Mouse (Mus musculus): ENCODE results near the gene Med7. TPM values are rescaled to one million over a fixed set of nuclear protein-coding genes. Genes with fewer than 3 reads are reported as not detected.

Gene Med7
- polyA plus RNA-seq, 1 experiment: 18.0 TPM

DNA sequence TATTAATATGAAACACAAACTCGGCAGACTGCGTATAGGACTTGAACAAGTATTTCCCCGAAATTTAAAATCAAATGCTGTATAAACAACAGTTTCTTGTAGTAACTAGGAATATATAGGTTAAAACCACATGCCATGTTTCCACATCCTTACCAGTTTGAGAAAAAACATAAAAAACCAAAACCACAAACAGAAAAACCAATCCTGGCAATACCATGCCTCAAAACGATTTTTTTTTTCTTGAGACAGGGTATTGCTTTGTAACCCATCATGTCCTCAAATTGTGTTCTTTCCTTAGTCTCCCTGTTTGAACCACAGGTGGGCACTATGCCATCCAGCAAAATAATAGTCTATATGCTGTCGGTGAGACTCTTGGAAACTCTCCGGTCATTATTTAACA, 9.4 kb downstream of the Med7 start:
- Histone ChIP-seq H3K4me1 (ENCODE audit: control insufficient read depth, insufficient read depth, insufficient read length, low read length) (no peaks in the 10 kb centered on the region), H3K27ac (replicated peaks; ENCODE audit: low read depth, low read length) (no peak overlapping the region), H3K4me3 (ENCODE audit: insufficient read depth, low read depth, low read length) (no peak overlapping the region)

GRCm38 (mm10) chr11:46447644-46448484, 11.1 kb downstream of the Med7 start:
- no peak overlapping the region for H3K4me3 ChIP-seq (ENCODE audit: insufficient read depth, low read depth, low read length)
- no peaks in the 10 kb centered on the region for H3K4me1 ChIP-seq (ENCODE audit: control insufficient read depth, insufficient read depth, insufficient read length, low read length)
- H3K27ac ChIP-seq (replicated peaks; ENCODE audit: low read depth, low read length): no peak overlapping the region

DNA sequence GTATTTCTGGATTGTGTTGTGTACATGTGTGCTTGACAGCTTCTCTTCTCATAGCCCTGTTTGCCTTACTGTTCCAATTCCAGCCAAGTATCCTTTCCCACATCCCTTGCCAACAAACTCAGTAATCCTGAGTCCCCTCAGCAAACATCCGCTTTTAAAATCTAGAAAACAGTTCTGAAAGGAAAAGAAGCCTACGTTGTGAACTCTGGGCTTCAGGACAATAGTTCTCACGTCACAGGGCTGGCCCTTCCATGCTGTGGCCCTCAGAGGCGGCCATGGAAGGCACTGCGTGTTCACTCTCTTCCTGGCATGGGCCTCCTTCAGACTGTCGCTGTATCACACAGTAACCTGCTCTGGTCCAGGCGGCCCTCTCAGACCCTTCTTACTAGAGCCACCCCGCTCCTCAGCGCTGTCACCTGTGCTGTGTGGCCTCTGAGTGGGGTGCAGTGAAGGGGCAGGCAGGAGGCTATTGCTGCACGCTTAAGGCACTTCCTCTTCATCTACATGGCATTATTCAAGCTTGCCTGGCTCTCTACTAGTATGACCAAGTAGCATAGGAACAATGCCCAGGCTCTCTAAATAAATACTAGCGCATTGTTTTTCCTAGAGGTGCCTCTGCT, 12.8 kb downstream of the Med7 start:
- no peaks in the 10 kb centered on the region for H3K4me1 ChIP-seq (ENCODE audit: control insufficient read depth, insufficient read depth, insufficient read length, low read length)
- no peak overlapping the region; the same call in 1 of the 2 replicates for H3K27ac ChIP-seq (replicated peaks; ENCODE audit: low read depth, low read length)
- no peak overlapping the region for H3K4me3 ChIP-seq (ENCODE audit: insufficient read depth, low read depth, low read length)

- Histone ChIP-seq H3K27ac (replicated peaks; ENCODE audit: low read depth, low read length) (no peak within 1 kb of the TSS), H3K4me3 (ENCODE audit: insufficient read depth, low read depth, low read length) (no peak within 1 kb of the TSS), H3K4me1 (ENCODE audit: control insufficient read depth, insufficient read depth, insufficient read length, low read length) (no peaks in the 10 kb centered on the region)
These were observed 17.8 kb downstream of the Med7 start, which contains the start of gene Havcr2 for GRCm38 (mm10) chr11:46454453-46455045. Havcr2 (plus strand) TSS chr11:46454935.

- Histone ChIP-seq H3K4me3 (ENCODE audit: insufficient read depth, low read depth, low read length) (no peak overlapping the region), H3K27ac (replicated peaks; ENCODE audit: low read depth, low read length) (no peak overlapping the region), H3K4me1 (ENCODE audit: control insufficient read depth, insufficient read depth, insufficient read length, low read length) (no peaks in the 10 kb centered on the region)
These were observed 23.2 kb downstream of the Med7 start for GRCm38 (mm10) chr11:46459960-46460359.

DNA sequence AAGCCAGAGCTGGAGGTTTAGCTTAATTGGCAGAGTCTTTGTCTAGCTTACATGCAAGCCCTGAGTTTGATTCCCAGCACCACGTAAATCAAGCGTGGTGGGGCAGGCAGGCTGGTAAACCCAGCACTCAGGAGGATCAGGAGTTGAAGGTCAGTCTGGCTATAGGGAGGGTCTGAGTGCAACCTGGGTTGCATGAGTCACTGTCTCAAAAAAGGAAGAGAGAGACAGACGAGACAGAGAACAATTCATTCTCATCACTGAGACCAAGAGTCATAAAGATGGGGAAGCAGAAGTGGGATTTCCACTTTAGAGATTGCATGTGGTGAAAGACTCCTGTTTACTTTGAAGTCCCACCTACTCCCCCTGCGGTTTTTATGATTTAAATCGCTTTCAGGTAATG, 24.6 kb downstream of the Med7 start:
- H3K27ac ChIP-seq (replicated peaks; ENCODE audit: low read depth, low read length): no peak overlapping the region
- H3K4me1 ChIP-seq (ENCODE audit: control insufficient read depth, insufficient read depth, insufficient read length, low read length): no peaks in the 10 kb centered on the region
- no peak overlapping the region for H3K4me3 ChIP-seq (ENCODE audit: insufficient read depth, low read depth, low read length)

DNA sequence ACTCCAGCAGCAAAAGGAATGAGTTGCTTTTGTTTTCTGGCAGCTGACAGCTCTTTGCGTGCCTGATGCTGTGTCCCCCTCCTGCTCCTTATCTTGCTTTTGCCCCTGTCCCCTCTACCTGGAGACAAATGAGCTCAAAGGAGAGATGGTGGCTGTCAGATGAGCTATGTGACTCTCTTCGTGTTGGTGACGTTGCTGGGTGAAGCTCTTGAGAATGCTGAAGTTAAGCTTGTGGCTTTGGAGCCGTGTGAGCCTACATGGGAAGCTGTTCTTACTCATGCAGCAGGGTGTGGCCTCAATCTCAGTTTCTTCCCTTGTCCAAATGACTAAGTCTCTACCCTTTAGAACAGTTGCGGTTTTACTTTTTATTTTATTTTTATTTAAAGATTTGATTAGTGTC, 25.2 kb downstream of the Med7 start:
- no peak overlapping the region; the same call in 1 of the 2 replicates for H3K27ac ChIP-seq (replicated peaks; ENCODE audit: low read depth, low read length)
- no peak overlapping the region for H3K4me3 ChIP-seq (ENCODE audit: insufficient read depth, low read depth, low read length)
- no peaks in the 10 kb centered on the region for H3K4me1 ChIP-seq (ENCODE audit: control insufficient read depth, insufficient read depth, insufficient read length, low read length)

DNA sequence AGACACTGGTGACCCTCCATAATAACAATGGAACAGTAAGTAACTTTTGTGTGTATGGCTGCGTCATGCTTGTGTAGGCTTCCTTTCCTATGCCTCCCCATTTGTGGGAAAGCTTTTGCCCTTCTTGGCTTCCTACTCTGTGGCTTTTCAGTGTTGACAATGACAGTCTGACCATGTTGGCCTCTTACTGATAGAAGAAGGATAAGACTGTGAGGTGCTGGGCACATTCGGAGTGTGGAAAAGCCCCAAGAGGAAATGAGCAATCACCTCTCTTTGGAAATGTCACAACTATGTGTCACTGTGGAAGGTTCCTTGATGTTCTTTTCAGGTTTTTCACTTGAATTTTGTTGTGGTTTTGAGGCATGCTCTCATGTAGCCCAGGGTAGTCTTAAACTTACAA, 30.2 kb downstream of the Med7 start:
- H3K4me3 ChIP-seq (ENCODE audit: insufficient read depth, low read depth, low read length): no peak overlapping the region
- H3K4me1 ChIP-seq (ENCODE audit: control insufficient read depth, insufficient read depth, insufficient read length, low read length): no peaks in the 10 kb centered on the region
- H3K27ac ChIP-seq (replicated peaks; ENCODE audit: low read depth, low read length): no peak overlapping the region

GRCm38 (mm10) chr11:46474220-46474619, 37.5 kb downstream of the Med7 start:
- Histone ChIP-seq H3K4me3 (ENCODE audit: insufficient read depth, low read depth, low read length) (no peak overlapping the region), H3K4me1 (ENCODE audit: control insufficient read depth, insufficient read depth, insufficient read length, low read length) (no peaks in the 10 kb centered on the region), H3K27ac (replicated peaks; ENCODE audit: low read depth, low read length) (no peak overlapping the region)

DNA sequence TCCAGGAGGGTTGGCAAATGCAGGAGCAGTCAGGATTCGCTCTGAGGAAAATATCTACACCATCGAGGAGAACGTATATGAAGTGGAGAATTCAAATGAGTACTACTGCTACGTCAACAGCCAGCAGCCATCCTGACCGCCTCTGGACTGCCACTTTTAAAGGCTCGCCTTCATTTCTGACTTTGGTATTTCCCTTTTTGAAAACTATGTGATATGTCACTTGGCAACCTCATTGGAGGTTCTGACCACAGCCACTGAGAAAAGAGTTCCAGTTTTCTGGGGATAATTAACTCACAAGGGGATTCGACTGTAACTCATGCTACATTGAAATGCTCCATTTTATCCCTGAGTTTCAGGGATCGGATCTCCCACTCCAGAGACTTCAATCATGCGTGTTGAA, 42.6 kb downstream of the Med7 start:
- Histone ChIP-seq H3K4me1 (ENCODE audit: control insufficient read depth, insufficient read depth, insufficient read length, low read length) (no peaks in the 10 kb centered on the region), H3K4me3 (ENCODE audit: insufficient read depth, low read depth, low read length) (no peak overlapping the region), H3K27ac (replicated peaks; ENCODE audit: low read depth, low read length) (no peak overlapping the region)

- H3K4me3 ChIP-seq (ENCODE audit: insufficient read depth, low read depth, low read length): no peak overlapping the region
- H3K27ac ChIP-seq (replicated peaks; ENCODE audit: low read depth, low read length): peak overlapping the region; percentile 39
- H3K4me1 ChIP-seq (ENCODE audit: control insufficient read depth, insufficient read depth, insufficient read length, low read length): no peaks in the 10 kb centered on the region
These were observed 43.8 kb downstream of the Med7 start for GRCm38 (mm10) chr11:46480517-46480916.

DNA sequence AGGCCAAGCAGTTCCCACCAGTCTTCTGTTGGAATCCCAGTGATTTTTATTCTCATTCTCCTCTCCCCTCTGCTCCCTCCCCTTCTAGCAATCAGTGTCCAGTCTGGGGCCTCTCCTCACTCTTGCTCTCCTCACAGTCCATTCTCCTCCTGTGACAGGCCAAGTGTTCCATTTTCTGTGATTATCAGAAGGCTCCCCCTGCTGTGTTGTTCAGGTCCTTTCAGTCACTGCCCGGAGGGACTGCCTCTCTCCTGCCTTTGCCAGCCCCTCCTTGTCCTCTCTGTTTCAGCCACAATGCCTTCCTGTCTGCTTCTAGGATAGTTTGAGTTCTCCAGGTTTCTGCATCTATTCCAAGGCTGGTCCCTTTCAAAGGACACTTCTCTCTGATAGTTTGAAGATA, 51.5 kb downstream of the Med7 start:
- Histone ChIP-seq H3K4me1 (ENCODE audit: control insufficient read depth, insufficient read depth, insufficient read length, low read length) (no peaks in the 10 kb centered on the region), H3K4me3 (ENCODE audit: insufficient read depth, low read depth, low read length) (no peak overlapping the region), H3K27ac (replicated peaks; ENCODE audit: low read depth, low read length) (no peak overlapping the region)

- no peak overlapping the region for H3K4me3 ChIP-seq (ENCODE audit: insufficient read depth, low read depth, low read length)
- H3K27ac ChIP-seq (replicated peaks; ENCODE audit: low read depth, low read length): no peak overlapping the region
- no peaks in the 10 kb centered on the region for H3K4me1 ChIP-seq (ENCODE audit: control insufficient read depth, insufficient read depth, insufficient read length, low read length)
These were observed 51.9 kb downstream of the Med7 start for GRCm38 (mm10) chr11:46488650-46489049.

All from brown adipose tissue, adult 24 weeks (tissue).